Mouse (Mus musculus) T-helper 2 cell (primary cell): ENCODE results near the gene Sh2d3c.

Experiments used
- in situ Hi-C: fragments of 300-600 bp; cut with MboI, MseI; formaldehyde crosslinking; loops from one replicate; pipeline ENCODE4 v1.15.1; 2025; ENCODE audit warnings: high pct_unique_total_duplicates

The Sh2d3c gene

GRCm38 (mm10) chr2:32720681-32721229 lies at the start of gene Sh2d3c:
Sh2d3c (plus strand) TSS chr2:32721055.
- in situ Hi-C loops: no loop called here

DNA sequence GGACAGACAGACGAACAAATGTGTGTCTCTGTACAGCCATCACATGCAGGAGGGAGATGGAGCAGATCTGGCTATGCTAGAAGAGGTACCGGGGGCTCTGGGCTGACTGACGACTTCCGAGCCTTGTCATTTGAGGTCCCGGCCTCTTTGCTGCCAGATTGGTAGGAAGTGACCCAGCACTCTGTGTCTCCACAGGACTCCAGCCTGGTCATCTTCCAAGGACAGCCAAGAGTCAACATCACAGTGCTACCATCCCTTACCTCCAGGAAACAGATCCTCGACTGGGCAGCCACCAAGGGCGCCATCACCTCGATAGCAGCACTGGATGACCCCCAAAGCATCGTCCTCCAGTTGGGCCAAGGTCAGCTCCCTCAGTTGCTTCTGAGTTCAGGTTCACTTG lies 49.7 kb upstream of the Sh2d3c start:
- in situ Hi-C loops: loop anchor here (25.0 kb wide), 1 partner anchor 1366 kb away; no protein-coding TSS in a partner anchor

DNA sequence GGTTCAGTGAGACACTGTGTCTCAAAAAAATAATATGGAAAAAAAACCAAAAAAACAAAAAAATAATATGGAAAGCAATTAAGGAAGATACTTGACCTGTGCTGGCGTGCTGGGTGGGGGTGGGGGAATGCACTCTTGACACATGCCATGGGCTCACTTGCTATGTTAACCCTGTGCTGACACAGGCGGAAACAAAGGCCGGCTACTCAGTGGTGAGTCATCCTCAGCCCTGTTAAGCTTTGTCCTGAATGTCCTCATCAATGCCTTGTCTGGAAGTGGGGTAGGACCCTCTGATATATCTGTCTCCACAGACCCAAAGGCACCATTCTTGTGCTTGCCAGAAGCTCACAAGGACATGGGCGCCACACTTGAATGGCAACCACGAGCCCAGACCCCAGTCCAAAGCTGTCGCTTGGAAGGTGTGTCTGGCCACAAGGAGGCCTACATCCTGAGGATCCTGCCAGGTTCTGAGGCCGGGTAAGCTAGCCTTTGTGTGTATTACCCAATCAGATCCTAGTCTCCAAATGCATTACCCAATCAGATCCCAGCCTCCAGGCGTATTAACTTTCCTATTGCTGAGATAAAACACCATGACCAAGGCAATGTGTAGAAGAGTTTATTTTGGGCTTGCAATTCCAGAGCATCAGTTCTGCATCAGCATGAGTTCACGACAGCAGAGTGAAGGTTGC lies 48.8 kb upstream of the Sh2d3c start:
- in situ Hi-C loops: loop anchor here (25.0 kb wide), 1 partner anchor 1365 kb away; no protein-coding TSS in a partner anchor

DNA sequence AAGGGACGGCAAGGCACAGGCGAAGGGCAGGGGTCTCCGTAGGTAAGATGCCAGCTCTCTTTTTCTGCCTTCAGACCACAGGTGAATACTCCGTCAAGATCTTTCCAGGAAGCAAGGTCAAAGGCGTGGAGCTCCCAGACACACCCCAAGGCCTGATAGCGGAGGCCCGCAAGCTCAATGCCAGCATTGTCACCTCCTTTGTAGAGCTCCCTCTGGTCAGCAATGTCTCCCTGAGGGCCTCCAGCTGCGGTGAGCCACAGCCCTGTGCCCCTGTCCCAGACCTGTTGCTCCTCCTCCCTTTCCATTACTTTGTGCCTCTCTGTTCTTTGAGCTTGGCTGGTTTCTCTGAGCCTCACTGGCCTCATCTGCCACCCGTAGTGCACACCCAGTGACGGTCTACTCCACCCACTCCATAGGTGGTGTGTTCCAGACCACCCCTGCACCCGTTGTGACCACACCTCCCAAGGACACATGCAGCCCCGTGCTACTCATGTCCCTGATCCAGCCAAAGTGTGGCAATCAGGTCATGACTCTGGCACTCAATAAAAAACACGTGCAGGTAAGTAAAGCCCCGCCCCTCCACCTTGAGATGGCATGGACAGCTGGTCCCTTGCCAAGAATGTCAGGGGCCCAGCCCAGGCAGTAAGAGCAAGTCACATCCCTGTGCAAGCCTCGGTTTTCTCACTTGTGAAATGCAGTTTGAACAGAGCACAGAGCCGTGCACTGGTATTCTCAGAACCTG lies 47.5 kb upstream of the Sh2d3c start:
- in situ Hi-C loops: loop anchor here (25.0 kb wide), 1 partner anchor 1364 kb away; no protein-coding TSS in a partner anchor

- in situ Hi-C loops: no loop called here
These were observed 44.0 kb upstream of the Sh2d3c start for GRCm38 (mm10) chr2:32676821-32677220.

GRCm38 (mm10) chr2:32677683-32678082 lies 43.2 kb upstream of the Sh2d3c start:
- in situ Hi-C loops: no loop called here

GRCm38 (mm10) chr2:32680051-32680451 lies 40.8 kb upstream of the Sh2d3c start:
- in situ Hi-C loops: no loop called here

DNA sequence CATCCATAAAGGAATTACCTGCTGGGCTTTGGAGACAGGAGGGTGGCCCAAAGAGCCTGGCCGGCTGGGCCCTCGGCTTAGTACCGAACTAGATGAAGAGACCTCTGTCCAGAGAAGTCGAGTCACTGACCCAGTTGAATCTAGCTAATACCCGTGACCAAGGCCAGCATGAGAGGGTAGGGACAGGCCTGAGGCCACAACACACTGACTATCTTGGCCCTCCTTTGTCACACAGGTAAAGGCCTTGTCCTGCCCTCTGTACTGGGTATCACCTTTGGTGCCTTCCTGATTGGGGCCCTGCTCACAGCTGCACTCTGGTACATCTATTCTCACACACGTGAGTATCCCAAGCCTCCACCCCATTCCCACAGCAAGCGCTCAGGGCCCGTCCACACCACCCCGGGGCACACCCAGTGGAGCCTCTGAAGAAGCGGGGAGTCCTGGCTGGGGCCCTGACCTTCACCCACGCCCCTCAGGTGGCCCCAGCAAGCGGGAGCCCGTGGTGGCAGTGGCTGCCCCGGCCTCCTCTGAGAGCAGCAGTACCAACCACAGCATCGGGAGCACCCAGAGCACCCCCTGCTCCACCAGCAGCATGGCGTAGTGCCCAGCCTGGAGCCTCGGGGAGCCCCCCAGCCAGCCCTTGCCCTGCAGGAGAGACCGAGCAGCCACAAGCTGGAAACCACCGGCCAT lies 39.7 kb upstream of the Sh2d3c start:
- in situ Hi-C loops: no loop called here

DNA sequence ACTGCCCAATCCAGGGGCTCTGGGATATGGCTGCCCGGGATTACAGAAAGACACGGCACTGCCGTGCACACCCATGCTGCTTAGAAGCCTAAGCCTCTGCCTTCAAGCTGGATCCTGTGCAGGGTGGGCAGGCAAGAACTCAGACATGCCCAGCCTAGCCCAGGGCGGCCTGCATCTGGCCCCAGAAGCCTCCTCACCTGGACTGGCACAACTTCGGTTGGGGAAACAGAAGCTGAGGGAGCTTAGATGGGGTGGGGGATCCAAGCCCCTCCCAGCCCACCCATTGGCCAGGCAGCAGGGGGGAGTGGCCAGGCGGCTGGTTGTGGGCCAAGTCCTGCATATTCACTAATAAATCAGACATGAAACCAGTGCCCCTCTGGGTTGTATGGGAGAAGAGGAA lies 39.1 kb upstream of the Sh2d3c start:
- in situ Hi-C loops: no loop called here

- in situ Hi-C loops: no loop called here
These were observed 38.0 kb upstream of the Sh2d3c start for GRCm38 (mm10) chr2:32682721-32683417.

DNA sequence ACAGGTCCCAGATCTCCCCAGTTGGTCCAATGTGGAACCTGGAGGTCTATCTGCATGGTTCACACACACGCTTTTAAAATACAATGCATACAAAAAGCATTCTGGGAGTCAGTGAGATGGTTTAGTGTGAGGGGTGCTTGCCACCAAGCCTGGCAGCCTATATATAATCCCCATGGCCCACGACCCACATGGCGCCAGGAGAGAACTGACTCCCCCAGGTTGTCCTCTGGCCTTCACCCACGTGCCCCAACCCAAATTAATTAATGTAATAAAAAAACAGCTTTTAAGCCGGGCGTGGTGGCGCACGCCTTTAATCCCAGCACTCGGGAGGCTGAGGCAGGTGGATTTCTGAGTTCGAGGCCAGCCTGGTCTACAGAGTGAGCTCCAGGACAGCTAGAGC lies 37.2 kb upstream of the Sh2d3c start:
- in situ Hi-C loops: no loop called here

- in situ Hi-C loops: loop anchor here (5.0 kb wide), 1 partner anchor 53 kb away; no protein-coding TSS in a partner anchor
These were observed 36.0 kb upstream of the Sh2d3c start for GRCm38 (mm10) chr2:32684681-32685428.

- in situ Hi-C loops: loop anchor here (5.0 kb wide), 1 partner anchor 54 kb away; no protein-coding TSS in a partner anchor
These were observed 35.0 kb upstream of the Sh2d3c start for GRCm38 (mm10) chr2:32685807-32686206.

- in situ Hi-C loops: loop anchor here (5.0 kb wide), 1 partner anchor 54 kb away; no protein-coding TSS in a partner anchor
These were observed 34.2 kb upstream of the Sh2d3c start for GRCm38 (mm10) chr2:32686640-32687039.

DNA sequence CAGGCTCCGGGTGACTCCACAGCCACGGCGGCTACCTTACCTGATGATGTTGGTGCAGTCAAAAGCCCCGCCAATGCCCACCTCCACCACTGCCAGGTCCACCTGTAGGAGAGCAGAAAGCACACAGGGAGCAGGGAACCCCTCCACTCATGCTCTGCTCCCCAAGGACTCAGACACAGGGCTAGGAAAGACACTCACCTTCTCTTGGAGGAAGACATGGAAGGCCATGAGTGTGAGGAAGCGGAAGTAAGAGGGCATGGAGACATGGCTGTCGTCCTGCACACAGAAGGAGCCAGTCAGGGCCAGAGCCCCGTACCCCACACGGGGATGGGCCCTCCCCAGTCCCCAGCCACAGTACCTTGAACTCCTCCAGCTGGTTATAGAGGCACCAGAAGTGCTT lies 33.3 kb upstream of the Sh2d3c start:
- in situ Hi-C loops: loop anchor here (5.0 kb wide), 1 partner anchor 55 kb away; no protein-coding TSS in a partner anchor

DNA sequence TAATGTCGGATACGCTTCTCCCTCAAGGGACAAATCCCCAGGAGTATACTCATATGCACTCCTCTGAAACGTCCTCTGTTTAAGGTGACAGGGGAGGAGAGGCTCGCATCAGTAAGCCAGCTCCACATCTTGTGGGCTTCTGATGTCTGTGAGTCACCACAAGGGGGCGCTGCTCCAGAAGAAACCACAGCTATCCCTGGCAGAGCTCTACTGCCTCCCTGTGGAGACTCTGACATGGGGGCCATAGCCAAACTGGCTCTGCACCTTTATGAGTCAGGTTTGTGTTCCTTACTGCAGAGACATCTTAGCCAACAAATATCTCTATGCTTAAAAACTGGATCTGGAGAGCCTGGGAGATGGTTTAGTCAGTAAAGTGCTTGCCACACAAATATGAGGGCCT lies 31.4 kb upstream of the Sh2d3c start:
- in situ Hi-C loops: loop anchor here (5.0 kb wide), 1 partner anchor 57 kb away; no protein-coding TSS in a partner anchor

- in situ Hi-C loops: loop anchor here (10.0 kb wide), 1 partner anchor 86 kb away; no protein-coding TSS in a partner anchor
These were observed 29.8 kb upstream of the Sh2d3c start for GRCm38 (mm10) chr2:32691041-32691440.

DNA sequence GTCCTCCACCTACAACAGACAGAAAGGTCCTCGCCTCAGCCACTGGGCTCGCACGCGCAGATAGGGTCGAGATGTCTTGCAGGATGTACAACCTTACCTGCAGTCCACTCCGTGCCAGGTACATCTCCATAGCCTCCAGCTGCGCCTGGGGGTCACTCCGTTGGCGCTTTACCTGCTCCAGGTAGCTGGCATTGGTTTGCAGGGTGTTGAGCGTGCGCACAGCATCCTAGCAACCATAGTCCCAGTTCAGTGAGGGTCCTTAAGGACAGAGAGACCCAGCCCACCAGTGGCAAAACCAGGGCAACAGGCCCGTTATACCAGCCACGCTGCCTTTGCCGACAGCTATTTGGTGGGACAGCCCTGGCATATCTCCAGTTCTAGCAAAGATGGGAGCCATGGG lies 28.4 kb upstream of the Sh2d3c start:
- in situ Hi-C loops: loop anchor here (10.0 kb wide), 1 partner anchor 88 kb away; no protein-coding TSS in a partner anchor

DNA sequence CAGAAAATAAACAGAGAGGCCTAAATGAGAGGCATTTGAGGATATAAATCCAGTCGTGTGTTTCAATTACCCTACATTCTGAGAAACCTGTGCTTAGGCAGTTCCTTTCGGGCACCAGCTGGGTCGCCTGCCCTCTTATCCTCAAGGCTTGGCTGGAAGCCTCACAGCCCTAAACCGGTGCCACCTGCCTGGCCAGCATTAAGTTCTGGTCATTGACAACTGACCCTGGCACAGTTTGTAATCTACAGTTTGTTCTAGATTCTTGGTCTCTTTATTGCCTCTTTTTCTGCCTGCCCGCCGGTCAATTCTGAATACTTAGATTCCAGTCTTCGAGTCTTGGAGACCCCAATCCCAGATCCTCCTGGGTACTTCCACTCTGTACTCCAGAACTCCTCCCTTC lies 27.6 kb upstream of the Sh2d3c start:
- in situ Hi-C loops: loop anchor here (10.0 kb wide), 1 partner anchor 88 kb away; no protein-coding TSS in a partner anchor

- in situ Hi-C loops: loop anchor here (10.0 kb wide), 1 partner anchor 89 kb away; no protein-coding TSS in a partner anchor
These were observed 26.9 kb upstream of the Sh2d3c start for GRCm38 (mm10) chr2:32693823-32694411.
